Mouse (Mus musculus) testis, adult 2 months (tissue): ENCODE measurements at regions not wholly inside any gene's neighbourhood (a gene's known extent, or its start where the extent isn't known, plus 50 kb on each side); places are given as distances from the start of the nearest gene placed in this dataset.

Experiments used
- CTCF ChIP-seq: fragments of 200-500 bp; IDR thresholded peaks from 2 replicates; pipeline ENCODE4 v1.5.1; 2012; ENCODE audit warnings: low read depth, mild to moderate bottlenecking, inconsistent platforms, low read length, moderate library complexity; ENCODE audit not compliant: control insufficient read depth, insufficient read depth, insufficient replicate concordance
- POLR2A ChIP-seq: fragments of 200-500 bp; IDR thresholded peaks from 2 replicates; pipeline ENCODE4 v1.6.1; 2012; ENCODE audit warnings: low read depth, mild to moderate bottlenecking, inconsistent platforms, low read length, moderate library complexity; ENCODE audit not compliant: control insufficient read depth

DNA sequence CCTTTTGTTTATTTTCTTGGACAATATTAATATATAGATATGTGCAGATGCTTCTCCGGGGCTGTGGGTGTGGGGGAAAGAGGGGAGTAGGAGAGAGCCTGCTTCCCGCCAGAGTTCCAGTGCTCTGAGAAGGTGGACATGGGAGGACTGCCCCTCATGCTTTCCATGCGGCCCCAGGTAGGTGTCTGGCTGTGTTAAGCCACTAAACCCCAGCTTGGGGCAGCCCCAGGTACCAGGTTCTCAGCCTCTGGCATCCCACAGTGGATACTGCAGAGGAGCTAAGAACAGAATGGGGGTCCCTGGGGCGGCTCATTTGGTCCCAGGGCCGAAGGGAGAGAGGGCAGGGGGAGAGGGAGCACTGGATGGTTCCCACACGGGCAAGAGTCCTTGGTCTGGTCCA lies 361.9 kb upstream of the Hs6st1 start:
- TF ChIP-seq POLR2A (no peak), CTCF (no peak)
